Mouse (Mus musculus) cerebellum, adult 8-10 months (tissue): ENCODE results near the gene A130010J15Rik.

Experiments
- DNase-seq: peaks from one replicate; pipeline ENCODE4 v3.0.0; 2022

A130010J15Rik gene

GRCm38 (mm10) chr1:193156316-193157110, 11.3 kb upstream of the A130010J15Rik start:
- DNase-seq: no peak

GRCm38 (mm10) chr1:193157111-193157492, 10.7 kb upstream of the A130010J15Rik start:
- DNase-seq: no peak

- no peak for DNase-seq
Measured at GRCm38 (mm10) chr1:193159163-193159562, 8.7 kb upstream of the A130010J15Rik start.

- no peak for DNase-seq
Measured at GRCm38 (mm10) chr1:193159613-193160012, 8.2 kb upstream of the A130010J15Rik start.

- DNase-seq: no peak
Measured at GRCm38 (mm10) chr1:193160317-193161032, 7.4 kb upstream of the A130010J15Rik start.

- DNase-seq: no peak
Measured at GRCm38 (mm10) chr1:193169228-193169627, 1.4 kb downstream of the A130010J15Rik start.

- no peak for DNase-seq
Measured at GRCm38 (mm10) chr1:193169856-193170255, 2.0 kb downstream of the A130010J15Rik start.

- peak; percentile 94 for DNase-seq
Measured at GRCm38 (mm10) chr1:193172991-193173809, 5.4 kb downstream of the A130010J15Rik start.

- no peak for DNase-seq
Measured at GRCm38 (mm10) chr1:193173810-193174129, 5.9 kb downstream of the A130010J15Rik start.

GRCm38 (mm10) chr1:193174143-193174733, 6.4 kb downstream of the A130010J15Rik start:
- DNase-seq: no peak

- no peak for DNase-seq
Measured at GRCm38 (mm10) chr1:193181104-193181503, 13.3 kb downstream of the A130010J15Rik start.

- DNase-seq: no peak
Measured at GRCm38 (mm10) chr1:193188257-193188656, 20.4 kb downstream of the A130010J15Rik start.

GRCm38 (mm10) chr1:193189151-193189621, 21.3 kb downstream of the A130010J15Rik start:
- no peak for DNase-seq

GRCm38 (mm10) chr1:193189771-193190170, 21.9 kb downstream of the A130010J15Rik start:
- no peak for DNase-seq

GRCm38 (mm10) chr1:193191675-193192283, 23.9 kb downstream of the A130010J15Rik start:
- no peak for DNase-seq

- peak; percentile 50 for DNase-seq
Measured at GRCm38 (mm10) chr1:193194416-193195140, 26.7 kb downstream of the A130010J15Rik start.

- DNase-seq: no peak
Measured at GRCm38 (mm10) chr1:193195169-193195810, 27.4 kb downstream of the A130010J15Rik start.

GRCm38 (mm10) chr1:193197494-193198205, 29.8 kb downstream of the A130010J15Rik start:
- DNase-seq: no peak

- no peak for DNase-seq
Measured at GRCm38 (mm10) chr1:193198312-193198711, 30.5 kb downstream of the A130010J15Rik start.

GRCm38 (mm10) chr1:193200640-193201382, 33.0 kb downstream of the A130010J15Rik start:
- no peak for DNase-seq
